Mouse (Mus musculus) retina, postnatal 7 days (tissue): Measurements from ENCODE around the gene Naip2.
"Not testable (repeated sequence)": the region's sequence is repeated elsewhere in the genome, so short reads cannot be mapped to it uniquely, and the experiment has no call there.

Experiments
- DNase-seq: peaks from one replicate; pipeline ENCODE4 v3.0.0-alpha.2; 2012; ENCODE audit warnings: low read depth, low spot score

The Naip2 gene

GRCm38 (mm10) chr13:100201659-100202333 is at the start of gene Naip2:
Gene Naip2 (minus strand): TSS chr13:100202092.
- not testable (repeated sequence) for DNase-seq

GRCm38 (mm10) chr13:100246896-100247519 is 45.1 kb upstream of the Naip2 start:
- not testable (repeated sequence) for DNase-seq

GRCm38 (mm10) chr13:100246223-100246622 is 44.3 kb upstream of the Naip2 start, which contains the start of gene Naip5:
Gene Naip5 (minus strand): TSS chr13:100246323.
- not testable (repeated sequence) for DNase-seq

- DNase-seq, result no peak
Measured at GRCm38 (mm10) chr13:100243702-100244101, 41.8 kb upstream of the Naip2 start.

- not testable (repeated sequence) for DNase-seq
Measured at GRCm38 (mm10) chr13:100213683-100214082, 11.8 kb upstream of the Naip2 start.

- no peak for DNase-seq
Measured at GRCm38 (mm10) chr13:100210540-100210939, 8.6 kb upstream of the Naip2 start.

- no peak for DNase-seq
Measured at GRCm38 (mm10) chr13:100203319-100203718, 1.4 kb upstream of the Naip2 start.

GRCm38 (mm10) chr13:100200778-100201177 is 1.1 kb downstream of the Naip2 start:
- DNase-seq, result no peak

- no peak for DNase-seq
Measured at GRCm38 (mm10) chr13:100195421-100195820, 6.5 kb downstream of the Naip2 start.

GRCm38 (mm10) chr13:100183111-100183510 is 18.8 kb downstream of the Naip2 start:
- not testable (repeated sequence) for DNase-seq

- DNase-seq, result not testable (repeated sequence)
Measured at GRCm38 (mm10) chr13:100174360-100174759, 27.5 kb downstream of the Naip2 start.

- DNase-seq, result not testable (repeated sequence)
Measured at GRCm38 (mm10) chr13:100166378-100166777, 35.5 kb downstream of the Naip2 start.

GRCm38 (mm10) chr13:100162467-100162866 is 39.4 kb downstream of the Naip2 start:
- DNase-seq, result not testable (repeated sequence)

- DNase-seq, result not testable (repeated sequence)
Measured at GRCm38 (mm10) chr13:100161171-100161870, 40.6 kb downstream of the Naip2 start.

- DNase-seq, result no peak
Measured at GRCm38 (mm10) chr13:100156624-100157023, 45.3 kb downstream of the Naip2 start.

GRCm38 (mm10) chr13:100152659-100153058 is 49.2 kb downstream of the Naip2 start:
- DNase-seq, result no peak

GRCm38 (mm10) chr13:100141646-100142314 is 60.1 kb downstream of the Naip2 start:
- DNase-seq, result no peak

GRCm38 (mm10) chr13:100125258-100125643 is 76.6 kb downstream of the Naip2 start:
- no peak for DNase-seq

- peak; percentile 92 for DNase-seq
Measured at GRCm38 (mm10) chr13:100124423-100125257, 77.3 kb downstream of the Naip2 start, which contains the start of gene Smn1. Gene Smn1 (plus strand): TSS chr13:100124852.

GRCm38 (mm10) chr13:100123970-100124369 is 77.9 kb downstream of the Naip2 start:
- no peak for DNase-seq
